Mouse (Mus musculus): ENCODE results near the gene Ces1g.

GRCm38 (mm10) chr8:93325123-93325522 is 12.0 kb downstream of the Ces1g start:
- TF ChIP-seq GATA1 (IDR thresholded peaks at IDR 0.05; ENCODE audit: low read length) (no peak), TAL1 (IDR thresholded peaks at IDR 0.05; ENCODE audit: low read length) (no peak)

All from erythroblast, embryonic 14.5 days (primary cell).